Mouse (Mus musculus) heart, embryonic 14.5 days (tissue): Measurements from ENCODE around the gene Lrrtm4. TPM values are rescaled to one million over a fixed set of nuclear protein-coding genes. Genes with fewer than 3 reads are reported as not detected.

ENCODE experiments used
- ATAC-seq: fragments of 200-750 bp; cut with Nextera tagmentation; 2 replicates; pipeline ENCODE4 v1.8.0; 2017; ENCODE audit warnings: low read depth, moderate TSS enrichment; ENCODE audit not compliant: insufficient number of reproducible peaks, insufficient read depth, low FRiP score
- H3K27ac ChIP-seq, 2 experiments: fragments of 200-500 bp in 1 of 2; fragments of 300-500 bp in 1 of 2; sonication (generic) in 1 of 2; replicated peaks in 1 of 2; 2 replicates each; pipeline ENCODE4 v1.5.1; 2012 to 2014; ENCODE audit warnings: low read depth in 2 of 2, low read length in 2 of 2, control low read depth in 1 of 2, mild to moderate bottlenecking in 1 of 2, mixed read lengths in 1 of 2; ENCODE audit not compliant: control insufficient read depth in 1 of 2, insufficient read depth in 1 of 2
- H3K27me3 ChIP-seq: fragments of 300-500 bp; sonication (generic); 2 replicates; pipeline ENCODE4 v1.6.1; 2014; ENCODE audit warnings: mild to moderate bottlenecking, low read length, control low read depth; ENCODE audit not compliant: control insufficient read depth, insufficient read depth
- H3K36me3 ChIP-seq: fragments of 300-500 bp; sonication (generic); 2 replicates; pipeline ENCODE4 v1.6.1; 2014; ENCODE audit warnings: mild to moderate bottlenecking, control low read depth, low read length, mixed read lengths; ENCODE audit not compliant: control insufficient read depth, insufficient read depth
- H3K4me1 ChIP-seq, 2 experiments: fragments of 200-500 bp in 1 of 2; fragments of 300-500 bp in 1 of 2; sonication (generic) in 1 of 2; 2 replicates each; pipeline ENCODE4 v1.6.1; 2012 to 2014; ENCODE audit warnings: low read length in 2 of 2, control low read depth in 1 of 2, mixed read lengths in 1 of 2; ENCODE audit not compliant: control insufficient read depth in 2 of 2, insufficient read depth in 2 of 2
- H3K4me2 ChIP-seq: fragments of 300-500 bp; sonication (generic); 2 replicates; pipeline ENCODE4 v1.6.1; 2014; ENCODE audit warnings: mild to moderate bottlenecking, low read length
- H3K4me3 ChIP-seq, 2 experiments: fragments of 200-500 bp in 1 of 2; fragments of 300-500 bp in 1 of 2; sonication (generic) in 1 of 2; 2 replicates each; pipeline ENCODE4 v1.5.1; 2012 to 2014; ENCODE audit warnings: low read length in 2 of 2, mild to moderate bottlenecking in 2 of 2, control low read depth in 1 of 2, low read depth in 1 of 2, moderate library complexity in 1 of 2; ENCODE audit not compliant: control insufficient read depth in 1 of 2, insufficient read depth in 1 of 2
- H3K9ac ChIP-seq: fragments of 300-500 bp; sonication (generic); 2 replicates; pipeline ENCODE4 v1.6.1; 2014; ENCODE audit warnings: mild to moderate bottlenecking, low read length
- H3K9me3 ChIP-seq: fragments of 300-500 bp; sonication (generic); 2 replicates; pipeline ENCODE4 v1.6.1; 2016; ENCODE audit warnings: low read length, control low read depth; ENCODE audit not compliant: control insufficient read depth
- WGBS: fragments of 180-500 bp; shearing (Covaris S2); extraction: QIAGEN DNeasy Blood & Tissue Kit; methylation state at CpG from one replicate; pipeline ENCODE4 v1.1.7; 2014; 5-methylcytosine and 5-hydroxymethylcytosine counted together
- polyA plus RNA-seq: library from polyadenylated mRNA; unstranded; fragments of >200 nt; fragmentation: Nextera tagmentation; extraction: Ambion mirVana; gene quantifications from 2 replicates; pipeline ENCODE4 v1.2.1, GENCODE M21; 2014

Lrrtm4 gene
- polyA plus RNA-seq, 1 experiment from 2014 or later, result 0.68 TPM

GRCm38 (mm10) chr6:80582225-80582624 lies 563.5 kb downstream of the Lrrtm4 start:
- no peaks in the 10 kb centered on the region for H3K4me1 ChIP-seq
- no peaks in the 10 kb centered on the region for H3K9me3 ChIP-seq
- H3K27me3 ChIP-seq, result no peaks in the 10 kb centered on the region
- no peaks in the 10 kb centered on the region for H3K36me3 ChIP-seq
- 63% methylated on average over 1 of the region's 1 CpGs for WGBS
- no peak overlapping the region for H3K27ac ChIP-seq
- ATAC-seq, result no peak
- H3K9ac ChIP-seq, result no peak overlapping the region
- H3K4me2 ChIP-seq, result no peak overlapping the region
- no peak overlapping the region for H3K4me3 ChIP-seq

- no peak overlapping the region for H3K27ac ChIP-seq
- no peak for ATAC-seq
- H3K9me3 ChIP-seq, result no peaks in the 10 kb centered on the region
- H3K27me3 ChIP-seq, result no peaks in the 10 kb centered on the region
- no peaks in the 10 kb centered on the region for H3K4me1 ChIP-seq
- no peaks in the 10 kb centered on the region for H3K36me3 ChIP-seq
- no peak overlapping the region for H3K4me3 ChIP-seq
- no peak overlapping the region for H3K4me2 ChIP-seq
- WGBS, result 84% methylated on average over 1 of the region's 1 CpGs
- no peak overlapping the region for H3K9ac ChIP-seq
These were observed 571.1 kb downstream of the Lrrtm4 start for GRCm38 (mm10) chr6:80589776-80590175.

DNA sequence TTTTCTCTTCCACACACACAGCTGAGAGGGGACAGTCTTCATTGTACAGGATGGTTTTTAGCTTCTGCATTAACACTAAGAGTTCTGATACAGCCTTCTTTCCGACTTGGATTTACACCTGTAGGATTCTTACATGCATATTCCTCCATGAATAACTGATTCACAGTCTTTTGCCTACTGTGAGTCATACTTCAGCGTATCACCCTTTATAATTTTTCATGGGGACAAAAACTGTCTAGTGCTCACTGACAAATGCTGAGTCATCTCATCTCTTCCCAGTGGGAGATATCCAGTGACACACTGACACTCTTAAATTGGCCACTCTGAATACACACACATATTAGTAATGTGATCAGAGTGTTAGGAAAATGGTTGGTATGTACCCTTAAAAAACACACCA lies 600.8 kb downstream of the Lrrtm4 start:
- 82% methylated on average over 2 of the region's 2 CpGs for WGBS
- no peak overlapping the region for H3K9ac ChIP-seq
- H3K4me2 ChIP-seq, result no peak overlapping the region
- ATAC-seq, result no peak
- H3K27ac ChIP-seq, result no peak overlapping the region
- no peaks in the 10 kb centered on the region for H3K27me3 ChIP-seq
- no peaks in the 10 kb centered on the region for H3K9me3 ChIP-seq
- no peaks in the 10 kb centered on the region for H3K4me1 ChIP-seq
- H3K4me3 ChIP-seq, result no peak overlapping the region
- H3K36me3 ChIP-seq, result no peaks in the 10 kb centered on the region

DNA sequence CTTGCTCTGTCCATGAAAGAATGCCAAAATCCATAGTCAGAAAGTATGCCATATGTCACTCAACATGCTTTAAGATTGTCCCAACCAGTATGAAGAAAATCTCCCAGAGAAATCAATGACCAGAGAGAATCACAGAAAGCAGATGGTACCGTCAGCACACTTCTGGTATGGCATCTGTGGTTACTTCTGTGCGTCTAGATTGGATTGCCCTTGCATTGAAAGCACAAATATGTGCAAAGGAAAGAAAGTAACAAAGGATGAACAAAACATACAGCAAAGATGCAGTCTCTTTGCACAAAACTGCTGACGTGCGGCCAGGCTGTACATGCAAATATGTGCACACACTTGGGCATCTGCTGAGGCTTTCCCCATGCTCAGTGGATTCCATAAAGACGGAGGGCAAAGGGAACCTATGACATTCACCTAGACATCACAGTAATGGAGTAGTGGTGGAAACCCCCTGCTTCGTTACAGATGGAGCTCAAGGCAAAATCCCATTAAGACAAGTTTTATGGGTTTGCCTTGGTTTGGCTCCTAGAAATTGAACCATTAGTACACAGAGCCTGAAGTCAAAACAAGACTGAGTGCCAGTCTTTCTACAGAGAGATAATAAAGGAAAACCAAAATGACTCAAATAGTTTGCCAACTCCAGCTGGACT lies 604.1 kb downstream of the Lrrtm4 start:
- no peaks in the 10 kb centered on the region for H3K36me3 ChIP-seq
- WGBS, result 87% methylated on average over 6 of the region's 6 CpGs

DNA sequence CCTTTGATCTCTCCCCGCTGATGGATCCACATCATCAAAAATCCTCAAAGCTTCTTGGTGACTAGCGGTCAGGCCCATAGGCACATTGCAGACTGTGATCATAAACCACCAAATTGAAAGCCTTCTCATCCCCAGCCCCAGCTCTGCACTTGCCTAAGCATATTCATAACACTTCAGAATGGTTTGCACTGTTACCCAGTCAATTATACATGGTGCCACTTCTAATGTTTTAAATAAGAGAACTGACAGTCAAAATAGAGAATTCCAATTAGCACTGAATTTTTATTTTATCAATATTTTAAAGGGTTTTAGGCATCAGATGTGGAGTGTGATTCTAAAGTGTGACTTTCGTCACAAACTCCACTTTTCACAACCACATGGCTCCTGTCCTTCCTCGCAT lies 606.8 kb downstream of the Lrrtm4 start:
- no peaks in the 10 kb centered on the region for H3K4me1 ChIP-seq
- ATAC-seq, result no peak
- no peak overlapping the region for H3K9ac ChIP-seq
- no peak overlapping the region for H3K4me3 ChIP-seq
- no peak overlapping the region for H3K27ac ChIP-seq
- no peaks in the 10 kb centered on the region for H3K27me3 ChIP-seq
- H3K9me3 ChIP-seq, result no peaks in the 10 kb centered on the region
- H3K4me2 ChIP-seq, result no peak overlapping the region
- 88% methylated on average over 4 of the region's 4 CpGs for WGBS
- no peaks in the 10 kb centered on the region for H3K36me3 ChIP-seq

More for the DNA sequence above, 604.1 kb downstream of the Lrrtm4 start:
- H3K4me3 ChIP-seq, result no peak overlapping the region
- no peaks in the 10 kb centered on the region for H3K9me3 ChIP-seq
- no peak overlapping the region for H3K27ac ChIP-seq
- no peaks in the 10 kb centered on the region for H3K4me1 ChIP-seq
- H3K27me3 ChIP-seq, result no peaks in the 10 kb centered on the region
- no peak overlapping the region for H3K9ac ChIP-seq
- no peak overlapping the region for H3K4me2 ChIP-seq
- ATAC-seq, result no peak

- Histone ChIP-seq H3K36me3 (no peaks in the 10 kb centered on the region), H3K4me2 (no peak overlapping the region), H3K9me3 (no peaks in the 10 kb centered on the region), H3K27me3 (no peaks in the 10 kb centered on the region), H3K27ac (no peak overlapping the region), H3K4me3 (no peak overlapping the region), H3K9ac (no peak overlapping the region), H3K4me1 (no peaks in the 10 kb centered on the region)
- no peak for ATAC-seq
- 76% methylated on average over 5 of the region's 5 CpGs for WGBS
These were observed 644.1 kb downstream of the Lrrtm4 start for GRCm38 (mm10) chr6:80662729-80663128.

DNA sequence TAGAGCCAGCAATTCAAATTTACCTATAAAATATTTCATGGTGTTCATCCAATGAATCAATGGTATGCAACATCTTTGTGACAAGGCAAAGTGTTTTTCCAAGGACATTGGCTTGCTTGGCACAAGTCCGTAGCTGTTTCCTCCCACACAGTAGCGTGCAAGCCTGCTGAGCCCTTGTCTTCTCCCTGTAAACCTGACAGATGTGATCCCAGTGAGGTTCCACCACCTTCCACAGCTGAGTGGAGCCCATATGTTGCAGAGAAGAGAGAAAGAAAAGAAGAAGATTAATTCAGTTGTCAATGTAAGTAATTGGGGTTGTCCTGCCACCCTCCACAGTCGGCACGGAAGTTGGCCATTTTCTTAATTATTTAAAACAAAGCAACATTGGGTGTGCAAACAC lies 645.4 kb downstream of the Lrrtm4 start:
- no peak overlapping the region for H3K4me3 ChIP-seq
- ATAC-seq, result no peak
- H3K9me3 ChIP-seq, result no peaks in the 10 kb centered on the region
- H3K27ac ChIP-seq, result no peak overlapping the region
- H3K9ac ChIP-seq, result no peak overlapping the region
- 77% methylated on average over 4 of the region's 4 CpGs for WGBS
- H3K4me1 ChIP-seq, result no peaks in the 10 kb centered on the region
- H3K4me2 ChIP-seq, result no peak overlapping the region
- no peaks in the 10 kb centered on the region for H3K27me3 ChIP-seq
- H3K36me3 ChIP-seq, result no peaks in the 10 kb centered on the region

DNA sequence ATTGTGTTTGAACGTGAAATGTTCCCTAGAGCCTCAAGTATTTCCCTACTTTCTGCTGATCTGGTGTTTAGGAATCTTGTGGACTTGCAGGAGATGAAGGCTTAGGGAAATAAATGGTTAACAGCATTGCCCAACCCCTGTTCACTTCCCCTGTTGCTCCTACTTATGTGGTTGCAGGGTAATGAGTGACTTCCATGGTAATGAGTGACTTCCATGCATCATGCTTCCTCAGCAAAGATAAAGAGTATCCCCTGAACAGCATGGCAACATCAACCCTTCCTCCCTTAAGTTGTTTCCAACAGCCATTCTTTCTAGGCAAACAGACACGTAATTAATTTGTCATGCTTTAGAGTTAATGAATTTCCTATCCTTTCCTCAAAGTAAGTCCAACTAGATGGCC lies 685.5 kb downstream of the Lrrtm4 start:
- Histone ChIP-seq H3K36me3 (no peaks in the 10 kb centered on the region), H3K4me1 (no peaks in the 10 kb centered on the region), H3K4me2 (no peak overlapping the region), H3K9me3 (no peaks in the 10 kb centered on the region), H3K27me3 (no peaks in the 10 kb centered on the region), H3K9ac (no peak overlapping the region), H3K27ac (no peak overlapping the region), H3K4me3 (no peak overlapping the region)
- no peak for ATAC-seq
- 74% methylated on average over 2 of the region's 2 CpGs for WGBS
